Mouse (Mus musculus): ENCODE measurements at regions not wholly inside any gene's neighbourhood (a gene's known extent, or its start where the extent isn't known, plus 50 kb on each side); places are given as distances from the start of the nearest gene placed in this dataset.

DNA sequence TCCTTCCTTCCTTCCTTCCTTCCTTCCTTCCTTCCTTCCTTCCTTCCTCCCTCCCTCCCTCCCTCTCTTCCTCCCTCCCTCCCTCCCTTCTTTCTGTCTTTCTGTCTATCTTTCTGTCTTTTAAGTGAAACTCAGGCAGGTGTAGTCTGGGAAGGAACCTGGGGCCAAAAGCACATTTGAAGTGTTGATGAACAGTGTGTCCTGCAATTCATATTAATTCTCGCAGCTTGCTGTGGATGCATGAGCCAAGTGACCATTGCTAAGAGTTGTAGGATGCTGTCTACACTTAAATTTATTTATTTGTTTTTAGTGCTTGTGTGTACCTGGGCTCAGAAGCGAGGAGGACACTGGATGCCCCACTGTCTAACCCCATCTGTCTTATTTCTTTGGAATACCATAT lies 126.7 kb upstream of the Lrig1 start:
- no peak overlapping the region for H3K9ac ChIP-seq
- H3K4me3 ChIP-seq (ENCODE audit: low read depth, low read length): no peak overlapping the region
- no peaks in the 10 kb centered on the region for H3K9me3 ChIP-seq (ENCODE audit: low read length)
- TF ChIP-seq CTCF (IDR thresholded peaks at IDR 0.05; ENCODE audit: low read depth): no peak
- H3K4me2 ChIP-seq (ENCODE audit: low read depth): no peak overlapping the region
- H3K36me3 ChIP-seq (ENCODE audit: insufficient read depth): no peaks in the 10 kb centered on the region
- H3K27ac ChIP-seq (ENCODE audit: low read depth, low read length): no peak overlapping the region
- H3K4me1 ChIP-seq (ENCODE audit: insufficient read depth): no peaks in the 10 kb centered on the region
- no peak for ATAC-seq
- DNase-seq: no peak
- no peaks in the 10 kb centered on the region for H3K27me3 ChIP-seq (ENCODE audit: insufficient read depth, low read length)
- 88% methylated on average over 2 of the region's 2 CpGs for WGBS

DNA sequence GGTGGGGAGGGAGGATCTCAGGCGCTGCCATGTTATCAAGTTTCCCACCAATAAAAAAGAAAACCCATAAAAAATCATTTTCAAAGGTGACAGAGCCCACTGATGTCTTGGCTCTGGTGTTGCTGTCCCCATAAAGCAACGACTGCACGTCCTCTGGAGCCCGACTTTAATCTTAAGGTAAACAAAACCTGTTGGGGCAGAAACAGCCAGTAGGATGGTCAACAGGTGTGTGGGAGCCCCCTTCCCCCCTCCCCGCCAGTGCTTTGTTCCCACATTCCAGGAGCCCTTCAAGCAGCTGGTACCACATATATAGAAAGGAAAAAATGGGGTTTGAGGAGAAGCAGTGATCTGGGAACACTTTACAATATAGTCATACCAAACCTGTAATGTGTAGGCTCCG lies 118.3 kb upstream of the Lrig1 start:
- Histone ChIP-seq H3K27ac (ENCODE audit: low read depth, low read length) (no peak overlapping the region), H3K27me3 (ENCODE audit: insufficient read depth, low read length) (no peaks in the 10 kb centered on the region), H3K4me3 (ENCODE audit: low read depth, low read length) (no peak overlapping the region), H3K4me1 (ENCODE audit: insufficient read depth) (no peaks in the 10 kb centered on the region), H3K36me3 (ENCODE audit: insufficient read depth) (no peaks in the 10 kb centered on the region), H3K9me3 (ENCODE audit: low read length) (no peaks in the 10 kb centered on the region), H3K4me2 (ENCODE audit: low read depth) (no peak overlapping the region), H3K9ac (no peak overlapping the region)
- TF ChIP-seq CTCF (IDR thresholded peaks at IDR 0.05; ENCODE audit: low read depth): no peak
- 71% methylated on average over 6 of the region's 6 CpGs for WGBS
- ATAC-seq: no peak
- no peak for DNase-seq

DNA sequence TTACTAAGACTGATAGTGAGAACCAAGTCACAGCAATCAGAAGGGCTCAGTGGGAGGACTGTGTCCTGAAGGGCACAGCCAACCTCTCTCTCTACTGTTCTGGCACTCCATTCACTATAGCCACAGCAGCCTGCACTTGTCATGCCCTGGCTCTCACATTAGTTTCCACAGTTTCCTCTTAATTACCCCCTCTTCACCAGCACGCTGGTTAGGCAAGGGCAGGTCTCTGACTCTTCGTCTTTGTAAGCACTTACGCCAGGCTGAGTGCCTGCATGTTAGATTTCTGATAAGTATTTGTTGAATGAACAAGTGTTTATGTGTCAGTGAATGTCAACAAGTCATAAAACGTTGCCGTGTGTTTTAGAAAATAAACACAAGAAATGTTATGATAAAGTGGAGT lies 116.2 kb upstream of the Lrig1 start:
- 60% methylated on average over 5 of the region's 5 CpGs for WGBS
- ATAC-seq (no peak), DNase-seq (no peak)

DNA sequence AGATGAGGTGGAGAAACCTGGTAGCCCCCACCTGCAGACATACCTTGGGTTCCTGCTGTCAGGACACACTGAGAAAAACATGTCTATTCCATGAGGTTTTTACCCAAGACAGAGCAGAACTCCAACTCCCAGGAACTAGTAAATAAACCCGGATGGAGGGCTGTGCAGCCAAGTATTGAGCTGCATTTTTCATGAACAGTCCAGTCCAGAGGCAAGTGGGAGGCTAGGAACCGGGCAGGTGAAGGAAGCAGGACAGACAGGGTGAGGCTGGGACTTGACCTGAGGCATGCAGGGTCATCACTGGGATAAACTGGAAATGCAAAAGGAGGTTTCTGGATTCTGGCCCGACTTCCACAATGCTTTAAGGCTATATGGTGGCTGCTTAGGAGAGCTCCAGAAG lies 114.8 kb upstream of the Lrig1 start:
- H3K27me3 ChIP-seq (ENCODE audit: insufficient read depth, low read length): no peaks in the 10 kb centered on the region
- H3K4me2 ChIP-seq (ENCODE audit: low read depth): no peak overlapping the region
- no peak overlapping the region for H3K9ac ChIP-seq
- ATAC-seq: no peak
- DNase-seq: no peak
- no peak overlapping the region for H3K27ac ChIP-seq (ENCODE audit: low read depth, low read length)
- no peaks in the 10 kb centered on the region for H3K4me1 ChIP-seq (ENCODE audit: insufficient read depth)
- WGBS: 81% methylated on average over 3 of the region's 3 CpGs
- H3K36me3 ChIP-seq (ENCODE audit: insufficient read depth): no peaks in the 10 kb centered on the region
- TF ChIP-seq CTCF (IDR thresholded peaks at IDR 0.05; ENCODE audit: low read depth): no peak
- no peak overlapping the region for H3K4me3 ChIP-seq (ENCODE audit: low read depth, low read length)
- no peaks in the 10 kb centered on the region for H3K9me3 ChIP-seq (ENCODE audit: low read length)

More for the DNA sequence above, 116.2 kb upstream of the Lrig1 start:
- no peaks in the 10 kb centered on the region for H3K27me3 ChIP-seq (ENCODE audit: insufficient read depth, low read length)
- H3K4me2 ChIP-seq (ENCODE audit: low read depth): no peak overlapping the region
- no peaks in the 10 kb centered on the region for H3K36me3 ChIP-seq (ENCODE audit: insufficient read depth)
- H3K4me1 ChIP-seq (ENCODE audit: insufficient read depth): no peaks in the 10 kb centered on the region
- no peak overlapping the region for H3K4me3 ChIP-seq (ENCODE audit: low read depth, low read length)
- no peaks in the 10 kb centered on the region for H3K9me3 ChIP-seq (ENCODE audit: low read length)
- H3K9ac ChIP-seq: no peak overlapping the region
- no peak for TF ChIP-seq CTCF (IDR thresholded peaks at IDR 0.05; ENCODE audit: low read depth)
- H3K27ac ChIP-seq (ENCODE audit: low read depth, low read length): no peak overlapping the region

DNA sequence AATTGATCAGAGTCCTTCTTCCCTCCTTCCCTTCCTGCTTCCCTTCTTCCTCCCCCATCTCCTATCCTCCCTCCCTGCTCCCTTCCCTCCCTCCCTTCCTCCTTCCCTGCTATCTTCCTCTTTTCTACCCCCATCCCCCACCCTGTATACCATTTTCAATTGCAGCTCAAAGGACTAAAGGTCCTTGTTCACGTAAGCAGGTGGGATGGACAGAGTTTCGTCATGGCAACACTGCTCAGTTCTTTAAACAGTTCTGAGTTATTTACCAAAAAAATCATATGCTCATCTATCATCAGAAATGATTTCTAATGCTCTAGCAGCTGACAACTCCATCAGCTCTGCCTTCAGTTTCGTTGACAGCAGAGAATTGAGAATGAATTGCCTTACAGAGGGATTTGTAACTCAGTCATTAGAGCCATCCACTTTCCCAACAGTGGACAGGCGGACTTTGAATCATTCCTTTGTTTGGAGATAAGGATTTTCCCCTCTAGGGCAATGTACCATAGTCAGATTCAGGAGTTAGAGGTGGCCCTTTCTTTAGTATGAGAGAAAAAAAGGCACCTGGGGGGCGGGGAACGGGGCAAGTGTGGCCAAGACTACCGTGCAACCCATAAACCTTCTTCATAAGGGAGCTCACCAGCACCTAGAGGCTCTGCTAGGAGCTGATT lies 113.7 kb upstream of the Lrig1 start:
- Histone ChIP-seq H3K4me3 (ENCODE audit: low read depth, low read length) (no peak overlapping the region), H3K4me1 (ENCODE audit: insufficient read depth) (no peaks in the 10 kb centered on the region), H3K36me3 (ENCODE audit: insufficient read depth) (no peaks in the 10 kb centered on the region), H3K4me2 (ENCODE audit: low read depth) (no peak overlapping the region), H3K9me3 (ENCODE audit: low read length) (no peaks in the 10 kb centered on the region), H3K27me3 (ENCODE audit: insufficient read depth, low read length) (no peaks in the 10 kb centered on the region), H3K27ac (ENCODE audit: low read depth, low read length) (no peak overlapping the region), H3K9ac (no peak overlapping the region)
- 44% methylated on average over 7 of the region's 7 CpGs for WGBS
- ATAC-seq: no peak
- no peak for TF ChIP-seq CTCF (IDR thresholded peaks at IDR 0.05; ENCODE audit: low read depth)
- DNase-seq: no peak

DNA sequence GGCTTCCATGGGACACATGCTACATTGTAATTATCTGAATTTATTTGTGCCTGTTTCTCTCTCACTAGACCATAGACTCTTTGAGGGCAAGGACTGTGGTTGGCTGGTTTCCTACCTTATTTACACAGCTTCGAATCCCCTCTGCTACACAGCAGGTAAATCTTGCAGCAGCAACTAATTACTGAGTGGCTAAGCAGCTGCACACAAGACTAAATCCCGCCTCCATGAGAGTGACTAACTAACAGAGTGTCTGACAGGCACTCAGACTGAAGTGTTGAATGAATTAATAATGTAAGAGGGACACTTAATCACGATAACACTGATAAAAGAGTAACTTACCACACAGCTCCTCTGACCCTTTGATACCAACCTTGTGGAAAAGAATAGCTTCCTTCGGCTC lies 111.9 kb upstream of the Lrig1 start:
- Histone ChIP-seq H3K4me3 (ENCODE audit: low read depth, low read length) (no peak overlapping the region), H3K9ac (no peak overlapping the region), H3K9me3 (ENCODE audit: low read length) (no peaks in the 10 kb centered on the region), H3K36me3 (ENCODE audit: insufficient read depth) (no peaks in the 10 kb centered on the region), H3K27me3 (ENCODE audit: insufficient read depth, low read length) (no peaks in the 10 kb centered on the region), H3K27ac (ENCODE audit: low read depth, low read length) (no peak overlapping the region), H3K4me2 (ENCODE audit: low read depth) (no peak overlapping the region), H3K4me1 (ENCODE audit: insufficient read depth) (no peaks in the 10 kb centered on the region)
- DNase-seq: no peak
- WGBS: 11% methylated on average over 4 of the region's 4 CpGs
- no peak for TF ChIP-seq CTCF (IDR thresholded peaks at IDR 0.05; ENCODE audit: low read depth)
- no peak for ATAC-seq

DNA sequence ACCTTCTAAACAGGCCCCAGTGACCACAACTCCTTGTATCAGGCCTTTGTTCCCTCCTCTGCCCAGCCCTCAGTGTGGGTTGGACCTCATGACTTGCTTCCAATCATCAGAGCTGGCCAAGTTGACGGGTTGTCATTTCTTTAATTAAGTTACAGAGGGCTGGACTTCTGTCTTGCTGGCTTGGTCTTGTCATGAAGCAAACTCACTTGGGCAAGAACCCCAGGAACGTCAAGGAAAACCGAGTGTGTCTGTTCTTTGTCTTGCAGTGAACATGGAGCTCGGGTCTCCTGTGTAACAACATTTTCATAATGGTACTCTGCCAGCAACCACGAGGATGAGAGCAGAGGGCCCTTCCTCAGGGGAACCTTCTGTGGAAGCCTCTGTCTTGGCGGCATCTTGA lies 107.3 kb upstream of the Lrig1 start:
- no peak for DNase-seq
- WGBS: 83% methylated on average over 6 of the region's 6 CpGs
- no peak for ATAC-seq
- no peaks in the 10 kb centered on the region for H3K27me3 ChIP-seq (ENCODE audit: insufficient read depth, low read length)
- no peaks in the 10 kb centered on the region for H3K36me3 ChIP-seq (ENCODE audit: insufficient read depth)
- H3K9me3 ChIP-seq (ENCODE audit: low read length): no peaks in the 10 kb centered on the region
- no peak overlapping the region for H3K4me2 ChIP-seq (ENCODE audit: low read depth)
- H3K9ac ChIP-seq: no peak overlapping the region
- no peak overlapping the region for H3K27ac ChIP-seq (ENCODE audit: low read depth, low read length)
- TF ChIP-seq CTCF (IDR thresholded peaks at IDR 0.05; ENCODE audit: low read depth): no peak
- H3K4me3 ChIP-seq (ENCODE audit: low read depth, low read length): no peak overlapping the region
- no peaks in the 10 kb centered on the region for H3K4me1 ChIP-seq (ENCODE audit: insufficient read depth)
